Mouse (Mus musculus) heart, embryonic 11.5 days (tissue): Measurements from ENCODE around the gene Tlx2. TPM values are rescaled to one million over a fixed set of nuclear protein-coding genes. Genes with fewer than 3 reads are reported as not detected.
A peak's percentile ranks its signal among the peaks of the same experiment; 100 is the strongest.

ENCODE experiments used
- ATAC-seq: fragments of 200-750 bp; cut with Nextera tagmentation; replicated peaks from 2 replicates; pipeline ENCODE4 v1.8.0; 2017; ENCODE audit warnings: moderate library complexity; ENCODE audit not compliant: insufficient number of reproducible peaks, low FRiP score, low TSS enrichment
- H3K27ac ChIP-seq: fragments of 300-500 bp; sonication (generic); 2 replicates; pipeline ENCODE4 v1.5.1; 2014; ENCODE audit warnings: mild to moderate bottlenecking, low read depth, low read length
- H3K27me3 ChIP-seq: fragments of 300-500 bp; sonication (generic); 2 replicates; pipeline ENCODE4 v1.6.1; 2014; ENCODE audit warnings: mild to moderate bottlenecking, low read length, mixed read lengths; ENCODE audit not compliant: control insufficient read depth, insufficient read depth
- H3K36me3 ChIP-seq: fragments of 300-500 bp; sonication (generic); 2 replicates; pipeline ENCODE4 v1.6.1; 2014; ENCODE audit warnings: mild to moderate bottlenecking, low read length, moderate library complexity, mixed read lengths; ENCODE audit not compliant: control insufficient read depth, insufficient read depth
- H3K4me1 ChIP-seq: fragments of 300-500 bp; sonication (generic); 2 replicates; pipeline ENCODE4 v1.6.1; 2014; ENCODE audit warnings: low read length; ENCODE audit not compliant: control insufficient read depth, insufficient read depth
- H3K4me2 ChIP-seq: fragments of 300-500 bp; sonication (generic); 2 replicates; pipeline ENCODE4 v1.6.1; 2014; ENCODE audit warnings: mild to moderate bottlenecking, moderate library complexity
- H3K4me3 ChIP-seq: fragments of 300-500 bp; sonication (generic); 2 replicates; pipeline ENCODE4 v1.5.1; 2014; ENCODE audit warnings: low read depth, low read length
- H3K9ac ChIP-seq: fragments of 300-500 bp; sonication (generic); 2 replicates; pipeline ENCODE4 v1.6.1; 2014; ENCODE audit warnings: mild to moderate bottlenecking, low read depth, low read length, moderate library complexity
- H3K9me3 ChIP-seq: fragments of 300-500 bp; sonication (generic); replicated peaks from 2 replicates; pipeline ENCODE4 v1.6.1; 2016; ENCODE audit warnings: low read length; ENCODE audit not compliant: control insufficient read depth
- WGBS: fragments of 180-500 bp; shearing (Covaris S2); extraction: QIAGEN DNeasy Blood & Tissue Kit; methylation state at CpG from one replicate; pipeline ENCODE4 v1.1.7; 2014; ENCODE audit not compliant: insufficient replicate concordance; 5-methylcytosine and 5-hydroxymethylcytosine counted together
- polyA plus RNA-seq: library from polyadenylated mRNA; unstranded; fragments of >200 nt; fragmentation: Nextera tagmentation; extraction: Ambion mirVana; gene quantifications from 2 replicates; pipeline ENCODE4 v1.2.1, GENCODE M21; 2014

Tlx2 gene
- polyA plus RNA-seq, 1 experiment from 2014 or later, result not detected

- H3K9ac ChIP-seq, result peak overlapping the region; percentile 97
- H3K27ac ChIP-seq, result peak overlapping the region; percentile 83
- H3K9me3 ChIP-seq, result no peaks in the 10 kb centered on the region
- H3K36me3 ChIP-seq, result peaks cover 7% of the 10 kb centered on the region; the same call in 1 of the 2 replicates
- peak overlapping the region; percentile 81 for H3K4me2 ChIP-seq
- 2% methylated on average over 26 of the region's 26 CpGs for WGBS
- H3K4me3 ChIP-seq, result peak overlapping the region; percentile 96
- ATAC-seq, result no peak
- H3K4me1 ChIP-seq, result peaks cover 17% of the 10 kb centered on the region
- peaks cover 18% of the 10 kb centered on the region for H3K27me3 ChIP-seq
Observed at GRCm38 (mm10) chr6:83053136-83053960, 16.7 kb downstream of the Tlx2 start.

DNA sequence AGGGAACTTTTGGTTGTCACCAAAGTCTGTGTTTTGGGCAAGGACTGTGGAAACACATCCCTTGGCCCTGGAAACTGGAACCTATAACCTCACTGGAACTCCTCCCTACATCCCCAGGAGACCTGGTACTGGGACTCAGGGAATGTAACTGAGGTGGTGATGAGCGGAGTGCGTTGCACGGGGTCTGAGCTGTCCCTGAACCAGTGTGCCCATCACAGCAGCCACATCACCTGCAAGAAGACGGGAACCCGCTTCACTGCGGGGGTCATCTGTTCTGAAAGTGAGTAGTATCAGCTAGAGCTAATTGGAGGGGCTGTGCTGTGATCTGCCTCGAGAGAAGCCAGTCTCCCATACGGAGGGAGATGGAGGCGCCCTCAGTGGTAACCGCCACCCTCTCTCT lies 20.7 kb downstream of the Tlx2 start:
- 59% methylated on average over 10 of the region's 10 CpGs for WGBS
- H3K9ac ChIP-seq, result no peak overlapping the region
- H3K27ac ChIP-seq, result no peak overlapping the region
- no peak for ATAC-seq
- H3K36me3 ChIP-seq, result 0 out of 2 replicates have a peak, but pooled peaks cover 3% of the 10 kb centered on the region
- no peak overlapping the region for H3K4me3 ChIP-seq
- no peaks in the 10 kb centered on the region for H3K9me3 ChIP-seq
- no peak overlapping the region for H3K4me2 ChIP-seq
- H3K4me1 ChIP-seq, result peaks cover 10% of the 10 kb centered on the region
- H3K27me3 ChIP-seq, result peaks cover 18% of the 10 kb centered on the region

DNA sequence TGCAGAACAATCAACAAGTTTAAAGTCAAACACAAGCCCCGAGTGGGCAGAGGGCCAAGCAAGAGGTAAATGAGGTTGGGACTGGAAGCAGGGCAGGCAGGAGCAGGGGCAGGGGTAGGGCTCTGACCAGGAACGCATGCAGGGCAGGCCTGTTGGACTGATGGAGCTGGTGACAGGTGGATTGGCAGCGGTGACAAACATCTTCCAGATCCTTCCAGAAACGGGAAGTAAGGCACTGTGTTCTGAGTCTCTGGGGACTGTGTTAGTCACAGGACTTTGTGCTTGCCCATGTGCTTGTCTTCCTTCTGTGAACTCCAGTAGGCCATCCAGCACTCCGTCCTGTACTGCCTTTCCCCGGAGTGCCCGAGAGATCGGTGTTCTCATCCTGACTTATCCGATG lies 25.4 kb downstream of the Tlx2 start:
- peak; percentile 68 for ATAC-seq
- peak overlapping the region; percentile 54; the same call in 1 of the 2 replicates for H3K27ac ChIP-seq
- H3K27me3 ChIP-seq, result peaks cover 22% of the 10 kb centered on the region
- H3K36me3 ChIP-seq, result no peaks in the 10 kb centered on the region
- no peak overlapping the region for H3K4me3 ChIP-seq
- peaks cover 11% of the 10 kb centered on the region for H3K4me1 ChIP-seq
- no peak overlapping the region for H3K4me2 ChIP-seq
- no peaks in the 10 kb centered on the region for H3K9me3 ChIP-seq
- no peak overlapping the region for H3K9ac ChIP-seq
- 39% methylated on average over 9 of the region's 9 CpGs for WGBS

DNA sequence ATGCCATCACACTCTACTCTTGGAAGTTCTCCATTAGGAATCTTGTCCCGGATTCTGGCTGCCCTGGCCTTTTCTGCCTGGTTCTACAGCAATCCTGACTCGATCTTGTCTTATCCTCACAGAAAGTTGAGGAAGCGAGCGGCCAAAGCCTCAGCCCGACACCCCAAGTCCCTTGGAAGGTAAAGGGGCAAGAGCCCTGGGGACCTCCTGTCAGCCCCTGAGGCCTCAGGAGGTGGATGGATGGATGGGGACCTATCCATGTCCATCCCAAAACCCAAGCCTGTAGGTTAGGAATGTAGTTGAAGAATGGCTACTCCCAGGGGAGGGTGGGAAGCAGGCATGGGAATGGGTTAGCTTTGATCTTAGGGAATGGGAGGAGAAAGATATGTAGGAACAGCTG lies 26.1 kb downstream of the Tlx2 start:
- H3K4me1 ChIP-seq, result peaks cover 11% of the 10 kb centered on the region
- no peak overlapping the region for H3K27ac ChIP-seq
- H3K27me3 ChIP-seq, result peaks cover 15% of the 10 kb centered on the region
- ATAC-seq, result no peak
- H3K9ac ChIP-seq, result no peak overlapping the region
- no peak overlapping the region for H3K4me2 ChIP-seq
- H3K4me3 ChIP-seq, result no peak overlapping the region
- no peaks in the 10 kb centered on the region for H3K9me3 ChIP-seq
- no peaks in the 10 kb centered on the region for H3K36me3 ChIP-seq
- WGBS, result 76% methylated on average over 5 of the region's 5 CpGs

DNA sequence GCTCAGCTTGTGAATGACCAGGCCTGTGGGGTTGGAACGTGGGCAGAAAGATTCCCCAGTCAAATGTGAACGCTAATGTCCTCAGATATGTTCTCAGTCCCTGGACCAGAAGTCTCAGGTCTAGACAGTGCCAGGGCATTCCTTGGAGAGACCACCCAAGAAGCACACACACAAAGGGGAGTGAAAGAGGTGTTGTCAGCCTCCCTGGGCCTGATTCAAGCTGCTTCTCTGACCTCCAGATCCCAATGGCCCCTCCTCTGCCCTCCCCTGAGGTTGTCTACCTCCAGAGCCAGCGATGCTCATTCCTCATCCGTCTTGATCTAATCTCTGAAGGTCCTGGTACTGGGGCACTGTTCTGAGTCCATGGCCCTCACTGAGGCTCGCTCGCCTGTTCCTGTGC lies 26.5 kb downstream of the Tlx2 start:
- peaks cover 11% of the 10 kb centered on the region for H3K27me3 ChIP-seq
- H3K4me2 ChIP-seq, result no peak overlapping the region
- no peak overlapping the region for H3K27ac ChIP-seq
- WGBS, result 54% methylated on average over 6 of the region's 6 CpGs
- peaks cover 13% of the 10 kb centered on the region for H3K4me1 ChIP-seq
- no peak overlapping the region for H3K9ac ChIP-seq
- H3K9me3 ChIP-seq, result no peaks in the 10 kb centered on the region
- ATAC-seq, result no peak
- H3K36me3 ChIP-seq, result no peaks in the 10 kb centered on the region
- no peak overlapping the region for H3K4me3 ChIP-seq

DNA sequence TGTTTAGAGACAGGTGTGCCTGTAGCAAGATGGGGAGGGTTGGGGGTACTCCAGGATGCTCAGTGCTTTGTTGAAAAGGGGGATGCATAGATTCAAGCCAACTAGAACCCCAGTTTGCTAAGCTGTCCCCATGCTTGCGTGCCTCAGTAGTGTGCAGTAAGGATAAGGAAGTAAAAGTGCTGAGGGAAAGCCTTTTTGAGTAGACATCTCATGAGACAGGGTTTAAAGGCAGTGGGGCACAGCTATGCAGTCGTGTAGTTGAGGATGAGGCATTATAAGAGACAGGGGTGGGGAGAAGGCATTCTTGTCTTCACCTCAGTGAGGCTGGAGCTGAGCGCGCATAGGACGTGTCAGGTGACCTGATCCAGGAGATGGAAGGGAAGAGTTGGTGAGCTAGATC lies 29.5 kb downstream of the Tlx2 start:
- H3K36me3 ChIP-seq, result no peaks in the 10 kb centered on the region
- H3K9me3 ChIP-seq, result no peaks in the 10 kb centered on the region
- peaks cover 16% of the 10 kb centered on the region for H3K27me3 ChIP-seq
- H3K9ac ChIP-seq, result no peak overlapping the region
- H3K4me1 ChIP-seq, result peaks cover 15% of the 10 kb centered on the region
- no peak for ATAC-seq
- H3K4me3 ChIP-seq, result no peak overlapping the region
- H3K27ac ChIP-seq, result no peak overlapping the region
- H3K4me2 ChIP-seq, result no peak overlapping the region
- 75% methylated on average over 5 of the region's 5 CpGs for WGBS

DNA sequence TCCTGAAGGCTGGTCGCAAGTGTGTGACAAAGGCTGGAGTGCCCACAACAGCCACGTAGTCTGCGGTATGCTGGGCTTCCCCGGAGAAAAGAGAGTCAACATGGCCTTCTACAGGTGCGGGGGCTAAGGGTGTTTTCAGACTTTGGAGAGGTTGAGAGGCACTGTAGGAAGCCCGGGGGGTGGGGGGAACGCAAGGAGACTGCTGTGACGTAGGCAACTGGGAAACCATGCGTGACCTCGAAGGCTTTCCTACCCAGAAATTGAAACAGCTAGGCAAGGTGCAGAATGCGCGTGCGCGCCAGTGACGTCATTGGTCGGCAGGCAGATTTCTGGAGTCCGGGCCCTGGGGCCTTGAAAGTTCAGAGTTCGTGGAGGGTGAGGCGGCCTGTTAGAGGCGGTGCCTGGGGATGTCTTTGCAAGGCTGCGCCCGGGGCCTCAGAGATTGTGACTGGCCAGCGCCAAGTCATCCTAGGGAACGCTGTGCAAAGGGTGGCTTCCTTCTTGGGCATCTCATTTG lies 31.5 kb downstream of the Tlx2 start:
- Histone ChIP-seq H3K27ac (no peak overlapping the region), H3K9me3 (no peaks in the 10 kb centered on the region)
- 10% methylated on average over 24 of the region's 24 CpGs for WGBS

DNA sequence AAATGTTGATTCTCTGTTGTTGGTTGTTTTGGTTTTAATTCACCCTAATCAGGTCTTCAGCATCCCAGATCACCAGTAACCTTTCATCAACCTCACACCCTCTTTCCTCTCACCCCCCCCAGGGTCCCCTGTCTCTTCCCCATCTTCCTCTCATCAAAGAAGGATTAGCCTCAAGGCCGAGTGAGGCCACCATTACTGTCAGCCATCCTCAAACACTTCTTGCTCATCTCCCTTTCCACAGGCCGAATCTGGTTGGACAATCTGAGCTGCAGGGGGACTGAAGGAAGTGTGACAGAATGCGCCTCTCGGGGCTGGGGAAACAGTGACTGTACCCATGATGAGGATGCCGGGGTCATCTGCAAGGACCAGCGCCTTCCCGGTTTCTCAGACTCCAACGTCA lies 32.9 kb downstream of the Tlx2 start:
- Histone ChIP-seq H3K4me1 (peaks cover 19% of the 10 kb centered on the region), H3K4me3 (no peak overlapping the region), H3K4me2 (no peak overlapping the region), H3K36me3 (no peaks in the 10 kb centered on the region), H3K27me3 (peaks cover 27% of the 10 kb centered on the region), H3K9ac (no peak overlapping the region), H3K27ac (no peak overlapping the region), H3K9me3 (no peaks in the 10 kb centered on the region)
- no peak for ATAC-seq
- 72% methylated on average over 8 of the region's 8 CpGs for WGBS

More for the DNA sequence above, 31.5 kb downstream of the Tlx2 start:
- Histone ChIP-seq H3K36me3 (no peaks in the 10 kb centered on the region), H3K4me3 (peak overlapping the region; percentile 14), H3K9ac (no peak overlapping the region; the same call in 1 of the 2 replicates), H3K27me3 (peaks cover 27% of the 10 kb centered on the region), H3K4me2 (peak overlapping the region; percentile 47), H3K4me1 (peaks cover 17% of the 10 kb centered on the region)
- peak; percentile 71 for ATAC-seq
